Mouse (Mus musculus): ENCODE measurements around the gene Npff.

The Npff gene

DNA sequence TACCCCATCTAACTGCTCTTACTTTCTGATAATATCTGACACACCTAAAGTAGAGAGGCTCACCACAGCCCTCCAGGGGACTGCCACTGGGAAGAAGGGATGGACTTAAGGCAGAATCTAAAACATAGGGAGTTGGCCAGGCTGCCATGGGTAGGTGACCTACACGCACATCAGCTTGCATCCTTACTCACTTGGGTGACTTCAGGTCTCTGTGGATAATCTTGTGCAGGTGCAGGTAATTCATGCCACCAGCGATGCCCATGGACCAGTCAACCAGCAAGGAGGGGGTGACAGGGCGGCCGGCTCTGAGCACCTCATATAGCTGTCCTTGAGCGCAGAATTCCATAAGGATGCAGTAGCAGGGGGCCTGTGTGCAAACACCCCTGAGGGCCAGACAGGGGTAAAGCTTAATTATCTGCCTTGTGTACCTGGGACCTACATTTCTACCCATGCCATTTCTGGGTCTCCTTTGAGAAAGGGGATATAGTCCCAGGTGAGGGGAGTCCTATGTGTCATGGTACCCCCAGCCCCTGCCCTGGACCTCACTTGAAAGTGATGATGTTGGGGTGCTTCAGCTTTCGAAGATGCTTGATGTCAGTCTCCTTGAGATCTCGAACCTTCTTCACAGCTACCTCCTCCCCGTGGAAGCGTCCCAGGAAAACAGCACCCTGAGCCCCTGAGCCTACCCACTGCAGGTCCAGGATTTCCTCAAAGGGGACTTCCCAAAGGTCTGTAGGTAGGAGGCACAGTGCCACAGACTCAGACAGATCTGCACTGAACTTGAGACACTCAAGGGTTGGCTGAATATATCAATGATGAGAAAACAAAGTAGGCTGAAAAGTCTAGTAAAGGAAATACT, 20.6 kb downstream of the Npff start:
- no peak for DNase-seq (ENCODE audit: low spot score in 2 of 2)

GRCm38 (mm10) chr15:102503447-102503846, 21.3 kb downstream of the Npff start, which contains the start of gene Gm10337:
Gene Gm10337 (plus strand): TSS chr15:102503722.
- DNase-seq (ENCODE audit: low spot score in 2 of 2), result no peak

GRCm38 (mm10) chr15:102502254-102502840, 22.4 kb downstream of the Npff start:
- no peak for DNase-seq (ENCODE audit: low spot score in 2 of 2)

DNA sequence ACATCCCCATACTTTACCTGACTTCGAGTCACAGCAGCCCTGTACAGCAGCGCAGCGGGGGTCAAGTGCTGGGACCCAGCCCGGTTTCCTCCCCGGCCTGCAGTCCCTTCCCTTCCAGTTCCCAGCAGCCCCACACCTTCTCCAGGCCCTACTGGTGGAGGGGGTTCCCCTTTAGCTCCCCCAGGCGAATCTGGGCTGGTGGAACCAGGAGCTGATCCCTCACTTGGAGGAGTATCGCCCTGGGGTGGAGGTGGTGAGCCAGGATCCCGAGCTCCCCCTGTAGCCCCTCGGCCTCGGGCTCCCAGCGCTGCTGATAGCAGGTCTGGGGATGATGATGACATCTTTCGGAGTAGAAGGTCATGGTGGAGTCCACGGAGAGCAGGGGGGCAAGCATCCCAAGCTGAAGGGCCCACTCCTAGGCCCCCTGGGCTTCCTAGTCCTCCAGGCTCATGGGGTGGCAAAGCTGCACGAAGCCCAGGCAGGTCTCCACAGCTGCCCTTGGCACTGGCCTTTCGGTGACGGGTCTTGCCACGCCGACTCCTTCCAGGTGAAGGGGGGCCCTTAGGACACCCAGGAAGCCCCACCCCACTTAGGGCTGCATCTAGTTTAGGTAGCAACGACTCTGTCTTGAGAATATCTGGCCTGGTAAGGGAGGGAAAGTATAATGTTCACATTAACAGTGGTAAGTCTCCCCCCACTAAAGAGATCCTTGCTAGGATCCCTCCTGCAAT, 23.5 kb downstream of the Npff start:
- no peak for DNase-seq (ENCODE audit: low spot score in 2 of 2)

DNA sequence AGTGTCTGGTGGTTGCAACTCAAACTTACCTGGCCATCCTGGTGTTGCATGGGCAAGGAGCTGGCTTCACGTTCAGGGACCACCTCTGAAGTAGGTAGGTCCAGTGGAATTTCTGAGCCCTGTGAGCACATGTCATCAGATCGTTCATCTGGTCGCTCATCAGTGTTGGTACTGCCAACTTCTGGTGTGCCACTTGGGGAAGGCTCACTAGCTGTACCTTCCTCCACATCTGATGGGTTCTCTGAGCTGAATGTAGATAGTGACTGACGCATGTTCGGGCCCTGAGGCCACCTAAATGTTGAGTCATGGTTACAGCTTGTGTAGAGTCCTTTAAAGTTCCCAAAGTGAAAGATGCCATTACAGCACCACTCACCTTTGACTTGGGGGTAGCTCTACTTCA, 24.3 kb downstream of the Npff start:
- DNase-seq (ENCODE audit: low spot score in 2 of 2), result no peak

- DNase-seq (ENCODE audit: low spot score in 2 of 2), result no peak
These were observed 24.9 kb downstream of the Npff start for GRCm38 (mm10) chr15:102499851-102500250.

DNA sequence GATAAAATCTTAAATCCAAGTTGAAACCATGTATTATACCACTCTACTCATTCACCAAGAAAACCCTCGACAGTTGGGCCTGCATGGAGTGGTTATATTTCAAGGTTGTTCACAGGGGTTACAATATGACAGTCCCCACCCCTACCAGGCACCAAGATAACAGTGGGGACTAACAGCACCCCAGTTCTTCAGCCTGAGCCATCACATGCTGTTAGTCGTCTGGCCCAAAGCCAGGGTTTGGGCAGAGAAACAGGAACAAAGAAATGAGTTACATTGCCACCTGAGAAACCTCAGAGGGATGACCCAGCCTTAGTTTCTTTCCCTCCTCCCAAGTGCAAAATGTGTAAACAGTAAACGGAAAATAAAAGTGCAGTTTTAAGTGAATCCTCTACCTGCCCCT, 25.4 kb downstream of the Npff start:
- no peak for DNase-seq (ENCODE audit: low spot score in 2 of 2)

DNA sequence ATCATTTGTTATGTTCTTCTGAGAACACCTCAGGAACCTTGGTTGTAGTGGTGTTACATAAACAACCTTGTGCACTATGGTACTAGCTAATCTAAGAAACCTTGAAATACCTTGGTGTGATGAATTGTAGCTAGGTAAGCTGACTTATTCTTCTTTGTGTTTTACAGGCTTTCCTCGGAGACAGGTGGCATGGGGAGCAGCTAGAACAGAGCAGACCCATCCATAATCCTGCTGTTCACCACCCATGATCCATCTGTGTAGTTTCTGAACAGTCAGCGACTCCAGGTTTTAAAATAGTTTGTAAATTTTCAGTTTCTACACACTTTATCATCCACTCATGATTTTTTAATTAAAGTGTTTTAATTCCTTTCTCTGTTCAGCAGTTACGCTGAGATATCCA, 26.4 kb downstream of the Npff start:
- no peak for DNase-seq (ENCODE audit: low spot score in 2 of 2)

DNA sequence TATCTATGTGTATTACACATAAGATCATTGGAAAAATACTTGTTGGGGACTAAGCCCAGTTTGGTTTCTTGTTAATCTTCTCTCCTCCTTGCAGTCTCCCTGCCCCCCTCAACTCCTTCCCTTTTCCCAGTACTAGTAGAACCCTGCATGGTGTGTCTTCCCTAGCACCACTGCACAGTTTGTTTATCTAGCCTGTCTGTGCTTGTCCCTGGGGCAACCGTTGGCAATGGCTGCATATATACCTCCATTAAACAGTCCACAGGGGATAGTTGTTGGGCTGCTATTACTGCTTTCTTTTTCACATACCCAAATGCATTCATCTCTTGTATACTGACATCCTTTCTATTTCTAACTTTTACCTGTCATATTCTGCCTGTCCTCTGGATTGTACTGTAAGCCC, 37.1 kb downstream of the Npff start:
- DNase-seq (ENCODE audit: low spot score in 2 of 2), result no peak

GRCm38 (mm10) chr15:102485853-102486252, 38.9 kb downstream of the Npff start:
- no peak for DNase-seq (ENCODE audit: low spot score in 2 of 2)

DNA sequence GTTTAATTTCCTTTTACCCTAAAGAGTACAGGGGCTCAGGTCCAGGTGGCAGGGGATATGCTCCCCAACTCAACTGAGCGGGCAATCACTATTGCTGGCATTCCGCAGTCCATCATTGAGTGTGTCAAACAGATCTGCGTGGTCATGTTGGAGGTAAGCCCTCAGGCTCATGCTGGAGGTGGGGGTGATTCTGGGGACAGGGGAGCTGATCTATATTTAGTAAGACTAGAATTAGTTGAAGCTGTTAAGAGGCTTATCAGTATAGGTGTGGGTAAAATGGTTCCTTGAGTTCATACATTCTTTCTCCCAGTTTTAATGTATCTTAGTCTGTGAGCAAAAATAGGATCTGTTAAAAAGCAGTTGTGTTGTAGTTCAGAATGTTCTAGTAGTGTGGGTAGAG, 41.6 kb downstream of the Npff start:
- no peak for DNase-seq (ENCODE audit: low spot score in 2 of 2)

DNA sequence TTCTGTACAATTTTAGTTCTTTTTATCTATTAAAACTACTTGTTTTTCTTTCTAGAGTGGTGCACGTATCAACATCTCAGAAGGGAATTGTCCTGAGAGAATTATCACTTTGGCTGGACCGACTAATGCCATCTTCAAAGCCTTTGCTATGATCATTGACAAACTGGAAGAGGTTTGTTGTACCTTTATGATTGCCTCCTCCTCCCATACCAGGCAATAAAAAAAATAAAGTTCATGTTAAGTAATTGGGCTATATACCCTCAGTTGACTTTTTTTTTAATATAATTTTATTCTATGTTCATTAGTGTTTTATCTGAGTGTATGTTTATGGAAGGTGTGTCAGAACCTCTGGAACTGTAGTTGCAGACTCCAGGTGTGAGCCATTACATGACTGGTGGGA, 50.2 kb downstream of the Npff start:
- no peak for DNase-seq (ENCODE audit: low spot score in 2 of 2)
